Mouse (Mus musculus): ENCODE data around the gene Hunk.

DNA sequence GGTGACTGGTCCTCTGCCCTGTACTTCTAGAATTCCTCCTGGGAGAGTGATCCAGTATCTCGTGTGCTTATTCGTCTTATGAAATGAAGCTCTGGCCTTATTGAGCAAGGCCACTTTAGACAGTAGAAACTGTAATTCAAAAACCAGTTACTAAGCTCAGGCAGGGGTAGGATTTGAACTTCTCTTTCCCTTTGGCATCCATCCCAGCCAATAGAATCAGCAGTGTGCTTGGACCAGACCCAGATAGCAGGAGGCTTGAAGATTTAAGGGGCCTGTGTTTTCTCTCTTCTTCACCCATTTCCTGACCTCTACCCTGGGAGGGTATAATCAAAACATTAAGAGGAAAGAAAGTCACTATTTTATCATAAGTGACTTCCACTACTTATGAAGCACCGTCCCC, 1.8 kb upstream of the Hunk start:
- TF ChIP-seq POLR2A (IDR thresholded peaks at IDR 0.05; ENCODE audit: low read depth, low read length), result no peak
- TF ChIP-seq CTCF (IDR thresholded peaks at IDR 0.05; ENCODE audit: extremely low read depth, insufficient read depth, insufficient read length, insufficient replicate concordance), result no peak
